In the genomic region with DNA sequence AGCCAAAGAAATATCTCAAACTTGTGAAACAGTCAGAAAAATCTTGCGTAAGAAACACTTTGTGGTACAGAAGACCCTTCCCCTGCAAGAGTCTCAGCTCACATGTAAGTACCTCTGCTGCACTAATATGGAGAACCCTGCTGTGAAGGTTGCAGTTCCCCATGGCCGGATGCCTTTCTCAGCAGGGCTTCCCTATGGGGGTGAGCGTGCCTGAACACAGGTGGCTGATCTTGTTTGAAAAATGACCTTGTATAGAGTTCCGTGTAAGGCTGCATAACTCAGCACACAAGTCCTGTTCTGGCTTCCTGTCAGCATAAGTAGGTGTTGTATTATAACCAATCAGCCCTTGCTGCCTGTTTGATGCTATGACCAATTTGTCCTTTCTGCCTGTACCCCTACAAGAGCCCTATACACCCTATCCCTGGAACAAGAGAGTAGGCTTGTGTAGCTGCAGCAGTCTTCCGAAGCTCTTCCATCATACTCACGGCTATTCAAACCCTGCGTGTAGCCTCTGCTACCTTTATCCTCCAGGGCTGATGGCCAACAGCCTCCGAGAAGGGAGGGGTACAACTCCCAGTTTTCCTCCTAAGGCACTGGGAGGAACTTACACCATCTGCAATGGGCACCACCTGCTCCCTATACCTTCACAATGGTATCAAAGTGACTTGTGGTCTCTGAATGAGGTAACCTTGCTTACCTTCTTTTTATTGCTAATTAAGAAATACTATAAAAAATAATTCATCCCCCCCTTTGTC, we compare ENCODE assay signal across 20 mouse cellular contexts.
DNase-seq lines count a peak whose midpoint lies in the region; ATAC-seq lines count a peak whose summit lies in the region.
"Had no signal": no experiment of that assay in that cellular context is flagged by ENCODE, and none has a peak within 500 bp of the region (broad histone marks: within the 10 kb centered on the region; RNA-seq: fewer than 3 reads in every experiment).

No protein-coding gene starts in this region.

- H3K9me3 ChIP-seq in limb, embryonic 11.5 days (ENCODE audit: control insufficient read depth, low read length), result no peaks in the 10 kb centered on the region
- no peaks in the 10 kb centered on the region for H3K9me3 ChIP-seq in limb, embryonic 10.5 days (replicated peaks)
- H3K9me3 ChIP-seq in forebrain, embryonic 10.5 days, result no peaks in the 10 kb centered on the region
- H3K9me3 ChIP-seq: forebrain, embryonic 15.5 days; heart, embryonic 13.5 days; hindbrain, embryonic 13.5 days; intestine, embryonic 15.5 days; kidney, embryonic 15.5 days; midbrain, embryonic 12.5 days had no signal

- ATAC-seq in limb, embryonic 11.5 days (ENCODE audit: insufficient number of reproducible peaks, low FRiP score, low TSS enrichment, low read depth), result 0 out of 2 replicates have a peak, but pooled peaks have one; percentile 44
- ATAC-seq: forebrain, embryonic 15.5 days; intestine, embryonic 15.5 days had no signal

- 0 out of 2 replicates have a peak, but pooled peaks cover 4% of the 10 kb centered on the region for H3K4me1 ChIP-seq in limb, embryonic 11.5 days (ENCODE audit: control insufficient read depth, insufficient read depth, low read length)
- peaks cover 12% of the 10 kb centered on the region for H3K4me1 ChIP-seq in limb, embryonic 10.5 days
- H3K4me1 ChIP-seq in forebrain, embryonic 10.5 days, result peaks cover 7% of the 10 kb centered on the region
- H3K4me1 ChIP-seq: forebrain, embryonic 15.5 days; intestine, embryonic 15.5 days; kidney, embryonic 15.5 days; midbrain, embryonic 12.5 days had no signal

- 59% methylated on average over 8 of the region's 8 CpGs for WGBS in limb, embryonic 11.5 days
- WGBS in limb, embryonic 10.5 days, result 75% methylated on average over 8 of the region's 8 CpGs
- WGBS in forebrain, embryonic 10.5 days, result 70% methylated on average over 8 of the region's 8 CpGs

- intact Hi-C loops in left cerebral cortex, postnatal 36 days (cut with DNase I), result no loop called here

- DNase-seq in limb, embryonic 11.5 days (ENCODE audit: low spot score), result no peak
- no peak for DNase-seq in limb, embryonic 10.5 days (ENCODE audit: low spot score)
- peak; percentile 29 for DNase-seq in brain, adult 2 months (ENCODE audit: low read depth, low spot score)
- DNase-seq in cerebellum, adult 9-11 months, result peak; percentile 37
- DNase-seq in mesoderm, embryonic 11.5 days (ENCODE audit: low read depth, low spot score), result peak; percentile 51
- no peak for DNase-seq in forebrain, embryonic 10.5 days (ENCODE audit: extremely low spot score, low spot score)
- no peak for DNase-seq in left cerebral cortex, postnatal 36 days (ENCODE audit: low spot score in 2 of 2)
- DNase-seq in layer of hippocampus, postnatal 14 days (ENCODE audit: low spot score in 2 of 2), result no peak
- DNase-seq: adrenal gland, postnatal 25 days; gastrocnemius, postnatal 10 days; heart, adult 18-20 months; kidney, postnatal 36 days; right cerebral cortex, postnatal 14 days had no signal

- no peak overlapping the region for H3K4me2 ChIP-seq in limb, embryonic 11.5 days (ENCODE audit: low read depth, severe bottlenecking)
- H3K4me2 ChIP-seq: forebrain, embryonic 15.5 days; heart, embryonic 13.5 days; hindbrain, embryonic 13.5 days; intestine, embryonic 15.5 days; kidney, embryonic 15.5 days; midbrain, embryonic 12.5 days had no signal

- H3K27ac ChIP-seq in limb, embryonic 11.5 days (replicated peaks; ENCODE audit: low read depth, low read length), result no peak overlapping the region; the same call in 1 of the 2 replicates
- H3K27ac ChIP-seq in limb, embryonic 10.5 days, result no peak overlapping the region
- H3K27ac ChIP-seq in forebrain, embryonic 10.5 days, result no peak overlapping the region
- H3K27ac ChIP-seq: forebrain, embryonic 15.5 days; heart, embryonic 13.5 days; hindbrain, embryonic 13.5 days; intestine, embryonic 15.5 days; kidney, embryonic 15.5 days; macrophage; midbrain, embryonic 12.5 days had no signal

- H3K9ac ChIP-seq in limb, embryonic 11.5 days (ENCODE audit: low read length), result no peak overlapping the region
- H3K9ac ChIP-seq: forebrain, embryonic 15.5 days; heart, embryonic 13.5 days; hindbrain, embryonic 13.5 days; intestine, embryonic 15.5 days; kidney, embryonic 15.5 days; midbrain, embryonic 12.5 days had no signal

- H3K27me3 ChIP-seq in limb, embryonic 11.5 days (ENCODE audit: control insufficient read depth, insufficient read depth, low read length), result no peaks in the 10 kb centered on the region
- no peaks in the 10 kb centered on the region for H3K27me3 ChIP-seq in limb, embryonic 10.5 days (ENCODE audit: low read depth, poor library complexity, severe bottlenecking)
- no peaks in the 10 kb centered on the region for H3K27me3 ChIP-seq in forebrain, embryonic 10.5 days (ENCODE audit: poor library complexity, severe bottlenecking)
- H3K27me3 ChIP-seq: forebrain, embryonic 15.5 days; heart, embryonic 13.5 days; hindbrain, embryonic 13.5 days; intestine, embryonic 15.5 days; kidney, embryonic 15.5 days; midbrain, embryonic 12.5 days had no signal

- peaks cover 6% of the 10 kb centered on the region; the same call in 1 of the 2 replicates for H3K36me3 ChIP-seq in limb, embryonic 11.5 days (ENCODE audit: control insufficient read depth, insufficient read depth, low read length)
- peaks cover 47% of the 10 kb centered on the region for H3K36me3 ChIP-seq in limb, embryonic 10.5 days
- peaks cover 71% of the 10 kb centered on the region for H3K36me3 ChIP-seq in forebrain, embryonic 10.5 days (replicated peaks)

- no peak overlapping the region for H3K4me3 ChIP-seq in limb, embryonic 11.5 days (ENCODE audit: low read depth, low read length)
- no peak overlapping the region for H3K4me3 ChIP-seq in limb, embryonic 10.5 days
- H3K4me3 ChIP-seq in forebrain, embryonic 10.5 days, result no peak overlapping the region
- H3K4me3 ChIP-seq: forebrain, embryonic 15.5 days; heart, embryonic 13.5 days; hindbrain, embryonic 13.5 days; intestine, embryonic 15.5 days; kidney, embryonic 15.5 days; midbrain, embryonic 12.5 days had no signal

Comparison
In these comparisons a context has a peak if more than half of its experiments do, and no peak if none do; other contexts are left out.
1. DNase-seq: peak in brain, adult 2 months (single experiment), cerebellum, adult 9-11 months (single experiment) and mesoderm, embryonic 11.5 days (single experiment); none in limb, embryonic 11.5 days (single experiment), limb, embryonic 10.5 days (single experiment), forebrain, embryonic 10.5 days (single experiment), left cerebral cortex, postnatal 36 days (0 of 2) and layer of hippocampus, postnatal 14 days (0 of 2).